Mouse (Mus musculus): ENCODE measurements at regions not wholly inside any gene's neighbourhood (a gene's known extent, or its start where the extent isn't known, plus 50 kb on each side); places are given as distances from the start of the nearest gene placed in this dataset.

GRCm38 (mm10) chr2:45196511-45196910 is 79.3 kb upstream of the Zeb2 start:
- TF ChIP-seq CTCF (IDR thresholded peaks at IDR 0.05; ENCODE audit: low read depth, low read length), result no peak
- no peak for TF ChIP-seq POLR2A (IDR thresholded peaks at IDR 0.05; ENCODE audit: borderline replicate concordance, low read depth, low read length)

Measured in bone marrow macrophage, adult 2 months (primary cell).